Mouse (Mus musculus): ENCODE results near the gene Sh3tc1. TPM values are rescaled to one million over a fixed set of nuclear protein-coding genes. Genes with fewer than 3 reads are reported as not detected.

Sh3tc1 gene
- polyA plus RNA-seq, 1 experiment from 2014 or later, result 4.3 TPM

- Histone ChIP-seq H3K4me3 (replicated peaks) (no peak overlapping the region), H3K4me2 (no peak overlapping the region), H3K36me3 (no peaks in the 10 kb centered on the region), H3K27me3 (peaks cover 9% of the 10 kb centered on the region; the same call in 1 of the 2 replicates), H3K9ac (replicated peaks) (no peak overlapping the region), H3K4me1 (replicated peaks) (no peaks in the 10 kb centered on the region), H3K9me3 (no peaks in the 10 kb centered on the region), H3K27ac (no peak overlapping the region)
- 85% methylated on average over 6 of the region's 6 CpGs for WGBS
- 0 out of 2 replicates have a peak, but pooled peaks have one; percentile 6 for ATAC-seq (ENCODE audit: insufficient number of reproducible peaks, insufficient read depth, low FRiP score, low TSS enrichment, low read depth)
Measured at GRCm38 (mm10) chr5:35661210-35661609, 78.6 kb downstream of the Sh3tc1 start.

DNA sequence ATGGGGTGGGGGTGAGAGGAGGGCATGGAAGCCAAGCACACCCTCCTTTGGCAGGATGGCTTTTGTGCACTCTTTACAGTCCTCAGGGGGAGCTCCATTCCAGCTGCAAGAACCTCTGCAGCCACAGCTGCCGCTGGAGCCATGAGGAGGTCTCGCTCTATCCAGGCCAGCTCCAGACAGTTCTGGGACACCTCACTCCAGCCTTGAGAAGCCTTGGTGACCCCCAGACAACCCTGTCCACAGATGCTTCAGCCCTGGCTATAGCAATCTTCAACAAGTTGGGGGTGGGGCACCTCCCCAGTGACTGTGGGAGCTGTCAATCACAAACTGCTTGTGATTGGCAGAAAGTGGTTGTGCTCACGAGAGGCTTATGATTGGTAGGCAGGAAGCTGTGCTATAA is 80.3 kb downstream of the Sh3tc1 start:
- no peaks in the 10 kb centered on the region for H3K4me1 ChIP-seq (replicated peaks)
- H3K4me2 ChIP-seq, result no peak overlapping the region
- peak; percentile 50; the same call in 1 of the 2 replicates for ATAC-seq (ENCODE audit: insufficient number of reproducible peaks, insufficient read depth, low FRiP score, low TSS enrichment, low read depth)
- peaks cover 9% of the 10 kb centered on the region; the same call in 1 of the 2 replicates for H3K27me3 ChIP-seq
- no peak overlapping the region for H3K4me3 ChIP-seq (replicated peaks)
- WGBS, result 60% methylated on average over 3 of the region's 3 CpGs
- H3K9me3 ChIP-seq, result no peaks in the 10 kb centered on the region
- no peaks in the 10 kb centered on the region for H3K36me3 ChIP-seq
- H3K27ac ChIP-seq, result no peak overlapping the region
- no peak overlapping the region for H3K9ac ChIP-seq (replicated peaks)

GRCm38 (mm10) chr5:35655753-35656485 is 83.9 kb downstream of the Sh3tc1 start:
- WGBS, result 92% methylated on average over 10 of the region's 10 CpGs

GRCm38 (mm10) chr5:35653743-35654395 is 85.9 kb downstream of the Sh3tc1 start:
- Histone ChIP-seq H3K9ac (replicated peaks) (no peak overlapping the region), H3K4me3 (replicated peaks) (no peak overlapping the region), H3K27me3 (no peaks in the 10 kb centered on the region), H3K9me3 (no peaks in the 10 kb centered on the region), H3K4me1 (replicated peaks) (no peaks in the 10 kb centered on the region), H3K36me3 (no peaks in the 10 kb centered on the region), H3K4me2 (no peak overlapping the region), H3K27ac (no peak overlapping the region)
- no peak for ATAC-seq (ENCODE audit: insufficient number of reproducible peaks, insufficient read depth, low FRiP score, low TSS enrichment, low read depth)
- 65% methylated on average over 9 of the region's 9 CpGs for WGBS

More at GRCm38 (mm10) chr5:35655753-35656485, 83.9 kb downstream of the Sh3tc1 start:
- Histone ChIP-seq H3K4me3 (replicated peaks) (no peak overlapping the region), H3K9me3 (no peaks in the 10 kb centered on the region), H3K9ac (replicated peaks) (no peak overlapping the region), H3K4me1 (replicated peaks) (no peaks in the 10 kb centered on the region), H3K27me3 (peaks cover 5% of the 10 kb centered on the region; the same call in 1 of the 2 replicates), H3K27ac (no peak overlapping the region), H3K36me3 (no peaks in the 10 kb centered on the region), H3K4me2 (no peak overlapping the region)
- no peak for ATAC-seq (ENCODE audit: insufficient number of reproducible peaks, insufficient read depth, low FRiP score, low TSS enrichment, low read depth)

- no peak overlapping the region for H3K9ac ChIP-seq (replicated peaks)
- H3K4me2 ChIP-seq, result no peak overlapping the region
- no peaks in the 10 kb centered on the region for H3K4me1 ChIP-seq (replicated peaks)
- no peaks in the 10 kb centered on the region for H3K9me3 ChIP-seq
- no peaks in the 10 kb centered on the region for H3K27me3 ChIP-seq
- ATAC-seq (ENCODE audit: insufficient number of reproducible peaks, insufficient read depth, low FRiP score, low TSS enrichment, low read depth), result no peak
- no peak overlapping the region for H3K27ac ChIP-seq
- WGBS, result 82% methylated on average over 13 of the region's 13 CpGs
- H3K36me3 ChIP-seq, result no peaks in the 10 kb centered on the region
- no peak overlapping the region for H3K4me3 ChIP-seq (replicated peaks)
Measured at GRCm38 (mm10) chr5:35652872-35653271, 86.9 kb downstream of the Sh3tc1 start.

DNA sequence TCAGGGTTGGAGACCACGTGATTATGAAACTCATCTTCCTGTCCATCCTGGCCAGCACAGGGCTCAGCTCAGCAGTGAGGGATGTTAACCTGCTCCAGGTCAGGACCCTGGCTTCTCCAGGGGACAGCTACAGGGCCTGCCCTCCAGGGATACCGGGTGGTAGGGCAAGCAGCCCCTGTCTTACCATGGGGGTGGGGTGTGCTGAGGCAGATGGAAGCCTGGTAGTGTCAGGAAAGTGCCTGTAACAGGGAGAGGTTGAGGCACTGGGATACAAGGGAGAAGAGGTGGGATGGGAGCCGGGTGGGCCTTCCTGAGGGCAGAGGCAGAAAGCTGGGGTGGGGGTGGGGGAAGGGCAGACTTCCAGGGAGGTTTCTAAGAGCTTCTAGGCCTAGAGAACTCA is 87.5 kb downstream of the Sh3tc1 start:
- Histone ChIP-seq H3K27ac (no peak overlapping the region), H3K27me3 (no peaks in the 10 kb centered on the region), H3K9me3 (no peaks in the 10 kb centered on the region), H3K4me3 (replicated peaks) (no peak overlapping the region), H3K9ac (replicated peaks) (no peak overlapping the region), H3K36me3 (no peaks in the 10 kb centered on the region), H3K4me2 (no peak overlapping the region), H3K4me1 (replicated peaks) (no peaks in the 10 kb centered on the region)
- ATAC-seq (ENCODE audit: insufficient number of reproducible peaks, insufficient read depth, low FRiP score, low TSS enrichment, low read depth), result no peak
- 84% methylated on average over 3 of the region's 3 CpGs for WGBS

DNA sequence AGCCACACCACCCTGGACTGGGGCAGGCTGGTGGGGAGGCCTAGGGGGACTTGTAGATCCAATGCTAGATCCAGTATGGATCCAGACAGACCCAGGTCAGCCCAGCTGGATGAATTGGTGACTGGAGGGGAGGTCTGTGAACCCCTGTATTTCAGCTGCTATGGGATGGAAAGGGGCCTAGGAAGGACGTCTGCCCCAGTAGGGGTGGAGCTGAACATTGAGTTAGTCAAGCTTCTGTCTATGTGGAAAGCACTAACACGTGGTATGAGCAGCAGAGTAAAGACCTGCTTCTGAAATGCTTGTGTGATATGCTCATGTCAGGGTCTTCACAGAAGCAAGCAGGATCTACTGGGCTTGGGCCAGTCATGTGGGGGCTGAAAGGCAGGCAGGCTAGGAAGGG is 91.6 kb downstream of the Sh3tc1 start:
- H3K9me3 ChIP-seq, result no peaks in the 10 kb centered on the region
- no peak overlapping the region for H3K9ac ChIP-seq (replicated peaks)
- no peaks in the 10 kb centered on the region for H3K36me3 ChIP-seq
- 57% methylated on average over 2 of the region's 2 CpGs for WGBS
- no peaks in the 10 kb centered on the region for H3K27me3 ChIP-seq
- no peaks in the 10 kb centered on the region for H3K4me1 ChIP-seq (replicated peaks)
- ATAC-seq (ENCODE audit: insufficient number of reproducible peaks, insufficient read depth, low FRiP score, low TSS enrichment, low read depth), result no peak
- no peak overlapping the region for H3K4me2 ChIP-seq
- H3K27ac ChIP-seq, result no peak overlapping the region
- H3K4me3 ChIP-seq (replicated peaks), result no peak overlapping the region

DNA sequence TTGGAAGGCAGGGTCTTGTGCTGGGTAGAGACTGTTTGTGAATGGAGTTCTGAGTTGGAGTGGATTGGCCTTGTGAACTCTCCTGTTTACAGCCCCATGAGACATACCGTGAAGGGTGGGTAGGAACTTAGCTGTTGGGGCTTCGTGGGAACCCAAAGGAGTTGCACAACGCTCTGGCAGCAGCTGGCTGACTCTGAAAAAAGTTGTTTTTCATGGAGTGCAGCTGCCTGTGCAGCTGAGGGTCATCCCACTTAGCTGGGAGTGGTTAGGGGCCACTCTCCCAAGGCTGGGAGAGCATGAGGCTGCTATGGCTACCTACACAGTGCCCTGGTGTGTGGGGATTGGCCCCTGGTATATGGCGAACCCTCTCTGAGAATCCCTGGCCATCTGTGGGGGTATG is 92.2 kb downstream of the Sh3tc1 start:
- Histone ChIP-seq H3K4me2 (no peak overlapping the region), H3K9ac (replicated peaks) (no peak overlapping the region), H3K27ac (no peak overlapping the region), H3K9me3 (no peaks in the 10 kb centered on the region), H3K4me3 (replicated peaks) (no peak overlapping the region), H3K36me3 (no peaks in the 10 kb centered on the region), H3K27me3 (no peaks in the 10 kb centered on the region), H3K4me1 (replicated peaks) (0 out of 2 replicates have a peak, but pooled peaks cover 2% of the 10 kb centered on the region)
- ATAC-seq (ENCODE audit: insufficient number of reproducible peaks, insufficient read depth, low FRiP score, low TSS enrichment, low read depth), result peak; percentile 73; the same call in 1 of the 2 replicates
- WGBS, result 81% methylated on average over 4 of the region's 4 CpGs

Other genes with a start within 250 kb of the Sh3tc1 start
- 1.4 and 1.7 TPM in 2 replicates for gene Cpz, start 214.3 kb downstream of the Sh3tc1 start, polyA plus RNA-seq (2016; fragmentation: Nextera tagmentation; extraction: Ambion mirVana)
- 9.5 and 10.0 TPM in 2 replicates for gene Trmt44, start 164.9 kb downstream of the Sh3tc1 start, polyA plus RNA-seq (2016; fragmentation: Nextera tagmentation; extraction: Ambion mirVana)
- 11.4 and 14.5 TPM in 2 replicates for gene Acox3, start 156.9 kb downstream of the Sh3tc1 start, polyA plus RNA-seq (2016; fragmentation: Nextera tagmentation; extraction: Ambion mirVana)
- gene Htra3, start 60.2 kb downstream of the Sh3tc1 start, polyA plus RNA-seq (2016; fragmentation: Nextera tagmentation; extraction: Ambion mirVana), result 3.4 and 4.5 TPM in 2 replicates
- gene Ablim2, start 17.9 kb upstream of the Sh3tc1 start, polyA plus RNA-seq (2016; fragmentation: Nextera tagmentation; extraction: Ambion mirVana), result 1.1 TPM in 2 replicates
- gene Afap1, start 153.3 kb upstream of the Sh3tc1 start, polyA plus RNA-seq (2016; fragmentation: Nextera tagmentation; extraction: Ambion mirVana), result 15.4 and 16.6 TPM in 2 replicates

Data from limb, embryonic 12.5 days (tissue).